Mouse (Mus musculus) gonadal fat pad, adult 2 months (tissue): Measurements from ENCODE around the gene Slc38a11. TPM values are rescaled to one million over a fixed set of nuclear protein-coding genes. Genes with fewer than 3 reads are reported as not detected.

Experiments used
- DNase-seq: peaks from one replicate; pipeline ENCODE4 v3.0.0-alpha.2; 2012; ENCODE audit warnings: low read depth
- polyA plus RNA-seq: library from polyadenylated mRNA; depleted of rRNA; stranded (reverse); fragments of >200 nt; gene quantifications from 2 replicates; pipeline ENCODE4 v1.2.3, GENCODE M21; 2012; rRNA removed

Slc38a11 gene
- 0.69 and 0.89 TPM in 2 replicates for polyA plus RNA-seq

- DNase-seq: no peak
Measured at GRCm38 (mm10) chr2:65363828-65364497, at the start of gene Slc38a11. Gene Slc38a11 (minus strand): TSS chr2:65364034.

DNA sequence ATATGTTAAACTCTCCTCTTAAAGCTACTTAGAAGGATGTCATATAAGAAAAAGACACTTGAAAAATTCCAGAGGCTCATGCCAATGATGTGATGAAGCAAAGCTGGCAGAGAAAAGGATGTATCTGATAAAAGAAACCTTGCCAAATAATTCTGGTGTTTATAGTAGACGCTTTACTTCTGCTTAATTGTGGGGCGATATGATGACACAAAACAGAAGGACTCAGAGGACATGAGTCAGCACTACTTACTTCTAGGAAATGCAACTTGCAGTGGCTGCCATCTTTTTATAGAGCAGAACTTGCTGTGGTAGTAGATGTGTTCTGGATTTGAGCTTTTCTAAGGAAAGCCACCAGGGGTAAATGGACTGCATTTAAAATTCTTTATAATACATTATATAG is 43.3 kb upstream of the Slc38a11 start:
- no peak for DNase-seq

- DNase-seq: no peak
Measured at GRCm38 (mm10) chr2:65405407-65405806, 41.6 kb upstream of the Slc38a11 start.

GRCm38 (mm10) chr2:65402001-65402400 is 38.2 kb upstream of the Slc38a11 start:
- DNase-seq: no peak

DNA sequence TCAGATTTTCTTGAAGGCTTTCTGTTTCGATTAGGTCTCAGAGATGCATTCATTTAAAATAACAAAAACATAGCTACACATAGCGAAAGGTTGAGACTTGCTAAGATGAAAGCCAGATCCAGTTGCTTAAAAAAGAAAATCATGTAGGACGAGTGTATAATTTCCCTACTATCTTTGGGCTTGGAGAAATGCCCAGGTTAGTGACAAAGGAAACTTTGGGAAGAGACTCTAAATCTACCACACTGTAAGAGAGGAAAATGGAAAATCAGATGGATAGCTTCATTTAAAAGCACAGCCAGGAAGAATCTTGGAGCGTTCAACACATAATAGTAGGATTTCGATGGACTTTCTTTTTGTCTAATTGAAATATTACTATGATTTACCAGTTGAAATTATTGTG is 36.1 kb upstream of the Slc38a11 start:
- no peak for DNase-seq

- no peak for DNase-seq
Measured at GRCm38 (mm10) chr2:65396128-65396527, 32.3 kb upstream of the Slc38a11 start.

DNA sequence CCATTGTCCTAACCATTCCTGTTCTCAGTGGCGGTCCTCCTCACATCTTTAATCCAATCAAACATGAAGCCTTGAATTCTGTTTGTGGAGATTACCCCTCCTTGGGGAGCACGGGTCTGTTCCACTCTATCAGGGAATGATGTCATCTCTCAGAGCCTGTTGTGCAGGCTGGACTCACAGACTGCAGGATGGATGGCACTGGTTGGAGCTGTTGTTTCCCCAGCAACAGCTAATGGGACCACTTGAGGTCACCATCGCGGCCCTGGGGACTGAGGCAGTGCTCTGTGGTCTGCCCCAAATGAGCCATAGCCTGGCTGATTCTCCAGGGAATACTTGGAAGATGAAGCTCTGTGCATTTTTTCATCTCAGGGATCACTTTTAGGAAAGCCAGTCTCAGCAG is 29.2 kb upstream of the Slc38a11 start:
- no peak for DNase-seq

GRCm38 (mm10) chr2:65391322-65391721 is 27.5 kb upstream of the Slc38a11 start:
- DNase-seq: no peak

DNA sequence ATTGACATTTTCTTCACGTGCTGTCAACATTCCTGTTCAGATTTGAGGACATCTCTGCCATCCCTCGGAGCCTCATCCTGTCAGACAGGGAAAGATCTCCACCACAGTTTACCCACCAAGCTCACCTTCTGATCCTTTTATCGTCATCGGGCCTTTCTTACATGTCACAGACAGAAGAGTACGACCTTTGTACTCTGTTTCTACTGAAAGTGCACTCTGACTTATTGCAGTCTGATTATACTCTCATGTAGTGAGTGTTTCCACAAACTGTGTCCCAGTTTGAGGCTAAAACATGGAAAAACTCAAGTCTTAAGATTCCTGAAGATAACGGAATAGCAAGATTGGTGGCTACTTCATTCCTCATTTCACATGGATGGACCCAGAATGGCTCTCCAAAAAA is 21.0 kb upstream of the Slc38a11 start:
- no peak for DNase-seq

- DNase-seq: no peak
Measured at GRCm38 (mm10) chr2:65382485-65382884, 18.7 kb upstream of the Slc38a11 start.

- no peak for DNase-seq
Measured at GRCm38 (mm10) chr2:65378425-65378824, 14.6 kb upstream of the Slc38a11 start.

GRCm38 (mm10) chr2:65374410-65374809 is 10.6 kb upstream of the Slc38a11 start:
- DNase-seq: no peak

DNA sequence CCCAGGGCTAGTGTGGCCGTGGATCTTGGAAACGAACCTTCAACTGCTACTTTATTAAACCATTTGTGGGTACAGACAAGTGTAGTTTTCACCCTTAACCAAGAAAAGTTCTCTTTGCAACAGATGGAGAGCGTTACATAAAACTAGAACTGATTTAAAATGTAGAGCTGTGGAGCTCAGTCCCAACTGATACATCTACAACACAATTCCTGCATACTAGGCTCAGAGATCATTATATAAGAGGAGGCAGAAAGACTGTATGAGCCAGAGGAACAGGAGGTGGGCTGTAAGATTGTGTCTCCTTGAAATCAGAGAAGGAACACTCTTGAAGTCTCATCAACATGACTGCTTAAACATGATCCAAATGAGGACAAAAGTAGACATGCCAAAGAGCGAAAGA is 9.2 kb upstream of the Slc38a11 start:
- no peak for DNase-seq

DNA sequence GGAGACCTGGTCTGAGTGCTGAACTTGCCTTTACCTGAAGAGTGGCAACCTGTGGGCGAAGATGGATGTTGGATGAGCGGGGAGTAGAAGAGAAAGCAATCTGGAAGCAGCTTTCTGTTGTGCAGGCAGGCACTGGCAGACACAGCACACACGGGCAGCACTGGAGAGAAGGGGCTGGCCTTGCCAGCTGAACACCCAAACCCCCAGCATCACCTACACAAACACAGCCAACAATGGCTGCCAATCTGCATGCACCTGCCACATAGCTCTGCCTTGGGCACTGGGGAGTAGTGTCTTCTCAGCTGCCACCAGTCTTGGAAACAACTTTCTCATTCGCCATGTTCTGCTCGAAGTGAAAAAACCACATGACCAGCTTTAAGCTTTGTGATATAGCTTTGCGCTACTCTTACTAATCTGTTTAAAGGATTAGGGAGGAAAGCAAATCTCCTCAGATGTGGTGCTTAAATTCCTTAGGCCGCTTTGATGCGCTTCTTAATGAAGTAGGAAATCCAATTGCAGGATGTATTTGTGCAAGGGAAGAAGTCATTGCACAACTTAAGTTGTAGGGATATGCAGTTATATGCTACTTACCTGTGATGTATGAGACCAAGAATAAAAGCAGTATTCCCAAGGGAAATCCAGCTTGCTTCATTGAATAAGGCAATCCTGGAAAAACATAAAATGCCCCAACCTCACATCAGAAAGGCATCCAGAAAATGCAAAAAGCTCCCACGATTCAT is 2.9 kb downstream of the Slc38a11 start:
- DNase-seq: no peak

DNA sequence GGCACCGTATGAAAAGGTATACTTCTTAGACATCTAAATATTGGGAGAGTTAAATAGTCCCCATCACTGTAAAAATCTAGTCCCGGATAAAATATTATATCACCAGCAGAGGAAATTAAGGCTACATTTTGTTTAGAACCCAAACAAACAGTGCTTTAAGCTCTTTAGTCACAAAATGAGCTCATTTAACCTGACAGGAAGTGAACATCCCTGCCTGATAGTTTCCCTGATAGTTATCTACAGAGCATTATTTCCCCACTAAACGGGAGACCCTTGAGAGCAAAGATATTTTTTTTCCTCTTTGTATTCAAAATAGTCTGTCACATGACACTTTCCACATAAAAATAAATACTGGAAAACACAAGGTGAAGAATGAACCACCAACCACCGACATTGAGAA is 16.5 kb downstream of the Slc38a11 start:
- DNase-seq: no peak

DNA sequence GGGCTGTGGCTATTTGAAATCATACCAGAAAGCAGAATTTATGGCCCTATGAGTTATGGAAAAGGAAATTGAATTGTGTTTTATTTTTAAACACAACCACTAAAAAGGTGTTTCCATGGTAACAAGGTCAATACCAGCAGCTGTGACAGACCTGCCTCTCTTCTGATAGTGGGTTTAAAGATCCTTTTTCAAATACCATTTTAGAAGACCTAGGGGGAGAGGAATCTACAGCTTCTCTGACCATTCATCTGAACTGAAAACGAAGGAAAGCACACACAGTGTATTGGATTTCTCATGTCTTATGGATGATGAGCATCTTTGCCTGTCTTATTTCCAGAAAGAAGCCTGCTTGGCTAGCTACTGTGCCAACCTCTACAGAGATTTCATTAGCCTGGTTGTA is 16.9 kb downstream of the Slc38a11 start:
- no peak for DNase-seq

DNA sequence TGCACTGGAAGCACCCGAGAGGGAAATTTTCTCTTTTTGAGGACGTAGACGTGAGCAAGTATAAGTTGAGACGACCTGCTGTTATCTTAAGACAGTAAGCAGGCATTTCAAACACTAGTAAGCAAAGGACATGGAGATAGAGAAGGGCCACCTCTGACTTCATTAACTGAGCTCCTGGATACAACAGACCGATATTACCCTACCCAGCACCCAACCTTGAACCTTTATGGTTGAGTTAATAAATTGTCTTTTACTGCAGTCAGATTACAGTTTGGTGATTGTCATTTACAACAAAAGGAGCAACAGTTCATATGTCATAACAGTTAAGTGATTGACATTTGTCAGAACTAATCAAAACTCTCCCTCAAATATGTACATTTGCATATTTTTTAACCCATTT is 17.8 kb downstream of the Slc38a11 start:
- no peak for DNase-seq

- DNase-seq: no peak
Measured at GRCm38 (mm10) chr2:65342057-65342456, 21.8 kb downstream of the Slc38a11 start.

DNA sequence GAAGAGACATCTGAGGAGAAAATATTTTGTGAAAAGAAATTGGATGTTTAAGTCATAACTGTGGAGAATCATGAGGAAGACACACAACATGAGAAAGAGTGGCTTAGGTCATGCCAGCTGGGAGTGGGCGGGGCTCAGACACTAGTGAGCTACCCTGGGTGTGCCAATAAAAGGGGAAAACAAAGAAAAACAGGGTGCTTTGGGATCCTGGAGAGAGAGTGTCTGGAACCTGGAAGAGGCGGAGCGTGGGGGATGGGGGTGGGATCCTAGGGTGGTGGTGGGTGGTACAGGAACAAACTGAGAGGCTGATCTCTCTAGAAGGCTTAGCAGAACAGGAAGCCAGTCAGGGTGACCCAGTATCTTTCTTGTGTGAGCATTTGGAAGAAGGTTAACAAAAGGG is 23.0 kb downstream of the Slc38a11 start:
- DNase-seq: no peak

GRCm38 (mm10) chr2:65337378-65338140 is 26.3 kb downstream of the Slc38a11 start:
- no peak for DNase-seq

DNA sequence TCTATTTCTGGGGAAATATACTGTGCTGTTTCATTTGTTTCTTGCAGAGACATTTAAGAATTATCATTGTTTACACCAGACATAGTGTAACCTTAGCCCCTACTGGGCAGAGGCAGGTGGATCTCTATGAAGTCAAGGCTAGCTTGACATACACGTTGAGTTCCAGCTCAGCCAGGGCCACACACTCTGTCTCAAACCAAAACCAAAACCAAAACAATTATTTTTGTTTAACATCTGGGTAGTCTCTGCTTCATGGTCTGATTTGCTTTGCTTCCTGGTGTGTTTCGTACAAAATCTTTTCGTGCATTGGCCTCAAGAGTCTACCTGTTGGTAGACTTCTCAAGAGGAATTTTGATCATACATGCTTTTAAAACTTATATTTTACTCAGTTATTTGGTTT is 27.2 kb downstream of the Slc38a11 start:
- no peak for DNase-seq

- no peak for DNase-seq
Measured at GRCm38 (mm10) chr2:65334091-65334490, 29.7 kb downstream of the Slc38a11 start.

DNA sequence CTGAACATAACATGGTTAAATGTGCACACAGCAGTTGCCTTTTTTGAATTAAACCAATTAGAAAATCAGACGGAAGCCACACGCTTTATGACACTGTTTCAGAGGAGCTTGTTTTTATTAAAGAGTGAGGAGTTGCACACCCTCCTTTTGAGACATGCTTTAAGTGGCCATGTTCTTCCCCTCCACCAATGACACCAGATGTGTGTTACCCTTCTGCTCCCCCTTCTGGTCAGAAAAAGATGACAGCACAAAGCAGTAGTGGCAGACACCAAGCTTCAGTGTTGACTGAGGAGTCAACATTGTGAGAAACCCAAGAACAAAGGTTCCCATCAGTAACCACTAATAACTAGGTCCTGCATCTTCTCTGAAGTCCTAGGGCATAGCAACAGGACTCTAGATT is 32.5 kb downstream of the Slc38a11 start:
- no peak for DNase-seq
